Mouse (Mus musculus) right cerebral cortex, postnatal 25 days (tissue): Measurements from ENCODE around the gene Cacna1b.

ENCODE experiments used
- DNase-seq: peaks from one replicate; pipeline ENCODE4 v3.0.0; 2022

The Cacna1b gene

GRCm38 (mm10) chr2:24642834-24643233 is 120.1 kb downstream of the Cacna1b start:
- no peak for DNase-seq

GRCm38 (mm10) chr2:24638102-24638954 is 124.6 kb downstream of the Cacna1b start:
- no peak for DNase-seq

- no peak for DNase-seq
These were observed 129.3 kb downstream of the Cacna1b start for GRCm38 (mm10) chr2:24633645-24634044.

- no peak for DNase-seq
These were observed 145.8 kb downstream of the Cacna1b start for GRCm38 (mm10) chr2:24617141-24617540.

- peak; percentile 52 for DNase-seq
These were observed 153.2 kb downstream of the Cacna1b start for GRCm38 (mm10) chr2:24609789-24610188.

GRCm38 (mm10) chr2:24608765-24609138 is 154.2 kb downstream of the Cacna1b start:
- DNase-seq = no peak

- DNase-seq = no peak
These were observed 154.8 kb downstream of the Cacna1b start for GRCm38 (mm10) chr2:24607905-24608764.

GRCm38 (mm10) chr2:24606531-24606930 is 156.4 kb downstream of the Cacna1b start:
- no peak for DNase-seq

GRCm38 (mm10) chr2:24605096-24605495 is 157.9 kb downstream of the Cacna1b start:
- DNase-seq = no peak

GRCm38 (mm10) chr2:24589426-24589825 is 173.5 kb downstream of the Cacna1b start:
- no peak for DNase-seq

- DNase-seq = no peak
These were observed 175.0 kb downstream of the Cacna1b start for GRCm38 (mm10) chr2:24587999-24588398.

GRCm38 (mm10) chr2:24574616-24575015 is 188.3 kb downstream of the Cacna1b start:
- peak; percentile 52 for DNase-seq

GRCm38 (mm10) chr2:24570917-24571316 is 192.0 kb downstream of the Cacna1b start:
- DNase-seq = no peak

- DNase-seq = no peak
These were observed 194.4 kb downstream of the Cacna1b start for GRCm38 (mm10) chr2:24568555-24568954.

- DNase-seq = no peak
These were observed 200.2 kb downstream of the Cacna1b start for GRCm38 (mm10) chr2:24562547-24563290.

- DNase-seq = no peak
These were observed 201.0 kb downstream of the Cacna1b start for GRCm38 (mm10) chr2:24561946-24562345.

GRCm38 (mm10) chr2:24560201-24560600 is 202.8 kb downstream of the Cacna1b start:
- no peak for DNase-seq

- no peak for DNase-seq
These were observed 206.6 kb downstream of the Cacna1b start for GRCm38 (mm10) chr2:24556347-24556746.

GRCm38 (mm10) chr2:24553962-24554361 is 209.0 kb downstream of the Cacna1b start:
- DNase-seq = no peak
